Mouse (Mus musculus) stomach, adult 2 months (tissue): ENCODE results near the gene Gm10118. TPM values are rescaled to one million over a fixed set of nuclear protein-coding genes. Genes with fewer than 3 reads are reported as not detected.

Experiments
- polyA plus RNA-seq: library from polyadenylated mRNA; depleted of rRNA; stranded (reverse); fragments of >200 nt; gene quantifications from 2 replicates; pipeline ENCODE4 v1.2.3, GENCODE M21; 2012; rRNA removed

The Gm10118 gene
- not detected in 2 replicates for polyA plus RNA-seq

GRCm38 (mm10) chr10:63927334-63927733, at the start of gene Gm10118:
Gene Gm10118 (minus strand): TSS chr10:63927434.

Other genes with a start within 250 kb of the Gm10118 start
- 0.09 and 0.42 TPM in 2 replicates for gene Lrrtm3, start 162.8 kb upstream of the Gm10118 start, polyA plus RNA-seq